Mouse (Mus musculus): ENCODE results near the gene Cib4.

Gene Cib4

GRCm38 (mm10) chr5:30440308-30440906, 105.2 kb downstream of the Cib4 start:
- DNase-seq (ENCODE audit: low spot score in 2 of 2) = no peak

DNA sequence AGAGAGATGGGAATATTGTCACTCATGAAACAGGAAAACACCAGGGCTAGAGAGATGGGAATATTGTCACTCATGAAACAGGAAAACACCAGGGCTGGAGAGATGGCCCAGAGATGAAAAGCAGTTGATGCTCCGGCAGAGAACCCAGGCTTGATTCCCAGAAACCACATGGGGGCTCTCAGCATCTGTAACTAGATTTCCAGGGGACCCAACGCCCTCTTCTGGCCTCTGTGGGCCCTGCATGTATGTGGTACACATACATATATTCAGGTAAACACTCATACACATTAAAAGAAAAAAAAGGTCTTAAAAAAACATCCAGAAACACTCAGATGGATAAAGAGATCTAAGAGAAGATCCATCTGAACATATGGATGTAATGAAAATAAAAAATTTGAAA, 106.7 kb downstream of the Cib4 start:
- no peak for DNase-seq (ENCODE audit: low spot score in 2 of 2)

Data from cerebellum, postnatal 4 days (tissue).